Mouse (Mus musculus): ENCODE measurements around the gene Dixdc1. TPM values are rescaled to one million over a fixed set of nuclear protein-coding genes. Genes with fewer than 3 reads are reported as not detected.

Gene Dixdc1
- polyA plus RNA-seq (2015; fragmentation: Nextera tagmentation; extraction: Ambion mirVana): 3.6 and 3.7 TPM in 2 replicates

- ATAC-seq (peak; percentile 100), DNase-seq (peak; percentile 93)
- no peak for TF ChIP-seq EP300 (IDR thresholded peaks at IDR 0.05; ENCODE audit: low read depth)
- no peak for TF ChIP-seq CTCF (IDR thresholded peaks at IDR 0.05; ENCODE audit: low read depth)
- no peaks in the 10 kb centered on the region for H3K9me3 ChIP-seq (ENCODE audit: low read length)
- peaks cover 2% of the 10 kb centered on the region for H3K4me1 ChIP-seq (ENCODE audit: insufficient read depth)
- peak within 1 kb of the TSS; percentile 69 for H3K4me2 ChIP-seq (ENCODE audit: low read depth, low read length)
- H3K36me3 ChIP-seq (replicated peaks; ENCODE audit: insufficient read depth, low read length): no peaks in the 10 kb centered on the region; the same call in 1 of the 2 replicates
- peak within 1 kb of the TSS; percentile 26; the same call in 1 of the 2 replicates for H3K4me3 ChIP-seq (ENCODE audit: low read depth, low read length)
- no peaks in the 10 kb centered on the region for H3K27me3 ChIP-seq (ENCODE audit: insufficient read depth, low read length)
- H3K9ac ChIP-seq (replicated peaks): no peak within 1 kb of the TSS
- H3K27ac ChIP-seq (ENCODE audit: low read depth): peak within 1 kb of the TSS; percentile 8; the same call in 1 of the 2 replicates
- 11% methylated on average over 36 of the region's 36 CpGs for WGBS (ENCODE audit: insufficient replicate concordance)
Measured at GRCm38 (mm10) chr9:50738914-50739870, at the start of gene Dixdc1. Dixdc1 (minus strand) TSS chr9:50739517.

- Histone ChIP-seq H3K9me3 (ENCODE audit: low read length) (no peaks in the 10 kb centered on the region), H3K36me3 (replicated peaks; ENCODE audit: insufficient read depth, low read length) (peaks cover 31% of the 10 kb centered on the region), H3K27ac (ENCODE audit: low read depth) (no peak overlapping the region), H3K9ac (replicated peaks) (no peak overlapping the region), H3K4me2 (ENCODE audit: low read depth, low read length) (no peak overlapping the region), H3K4me3 (ENCODE audit: low read depth, low read length) (no peak overlapping the region), H3K27me3 (ENCODE audit: insufficient read depth, low read length) (no peaks in the 10 kb centered on the region), H3K4me1 (ENCODE audit: insufficient read depth) (no peaks in the 10 kb centered on the region)
- DNase-seq (peak; percentile 49), ATAC-seq (no peak)
- WGBS (ENCODE audit: insufficient replicate concordance): 68% methylated on average over 2 of the region's 2 CpGs
- TF ChIP-seq CTCF (IDR thresholded peaks at IDR 0.05; ENCODE audit: low read depth) (peak; percentile 66), EP300 (IDR thresholded peaks at IDR 0.05; ENCODE audit: low read depth) (no peak)
Measured at GRCm38 (mm10) chr9:50782155-50782554, 42.8 kb upstream of the Dixdc1 start.

- peak overlapping the region; percentile 99 for H3K4me2 ChIP-seq (ENCODE audit: low read depth, low read length)
- peaks cover 17% of the 10 kb centered on the region for H3K36me3 ChIP-seq (replicated peaks; ENCODE audit: insufficient read depth, low read length)
- peaks cover 15% of the 10 kb centered on the region for H3K4me1 ChIP-seq (ENCODE audit: insufficient read depth)
- no peaks in the 10 kb centered on the region for H3K27me3 ChIP-seq (ENCODE audit: insufficient read depth, low read length)
- peak overlapping the region; percentile 87 for H3K4me3 ChIP-seq (ENCODE audit: low read depth, low read length)
- no peak overlapping the region for H3K27ac ChIP-seq (ENCODE audit: low read depth)
- H3K9me3 ChIP-seq (ENCODE audit: low read length): no peaks in the 10 kb centered on the region
- ATAC-seq (no peak), DNase-seq (no peak)
- WGBS (ENCODE audit: insufficient replicate concordance): 56% methylated on average over 11 of the region's 11 CpGs
- TF ChIP-seq EP300 (IDR thresholded peaks at IDR 0.05; ENCODE audit: low read depth) (no peak), CTCF (IDR thresholded peaks at IDR 0.05; ENCODE audit: low read depth) (no peak)
- no peak overlapping the region; the same call in 1 of the 2 replicates for H3K9ac ChIP-seq (replicated peaks)
Measured at GRCm38 (mm10) chr9:50776162-50776760, 36.9 kb upstream of the Dixdc1 start.

- ATAC-seq (peak; percentile 30), DNase-seq (no peak)
- H3K4me1 ChIP-seq (ENCODE audit: insufficient read depth): peaks cover 15% of the 10 kb centered on the region
- peak overlapping the region; percentile 90 for H3K9ac ChIP-seq (replicated peaks)
- no peak for TF ChIP-seq EP300 (IDR thresholded peaks at IDR 0.05; ENCODE audit: low read depth)
- TF ChIP-seq CTCF (IDR thresholded peaks at IDR 0.05; ENCODE audit: low read depth): no peak
- peak overlapping the region; percentile 16 for H3K27ac ChIP-seq (ENCODE audit: low read depth)
- H3K36me3 ChIP-seq (replicated peaks; ENCODE audit: insufficient read depth, low read length): peaks cover 19% of the 10 kb centered on the region
- under 1% methylated on average over 29 of the region's 30 CpGs for WGBS (ENCODE audit: insufficient replicate concordance)
- H3K27me3 ChIP-seq (ENCODE audit: insufficient read depth, low read length): no peaks in the 10 kb centered on the region
- peak overlapping the region; percentile 87 for H3K4me3 ChIP-seq (ENCODE audit: low read depth, low read length)
- no peaks in the 10 kb centered on the region for H3K9me3 ChIP-seq (ENCODE audit: low read length)
- peak overlapping the region; percentile 99 for H3K4me2 ChIP-seq (ENCODE audit: low read depth, low read length)
Measured at GRCm38 (mm10) chr9:50775662-50776126, 36.4 kb upstream of the Dixdc1 start.

DNA sequence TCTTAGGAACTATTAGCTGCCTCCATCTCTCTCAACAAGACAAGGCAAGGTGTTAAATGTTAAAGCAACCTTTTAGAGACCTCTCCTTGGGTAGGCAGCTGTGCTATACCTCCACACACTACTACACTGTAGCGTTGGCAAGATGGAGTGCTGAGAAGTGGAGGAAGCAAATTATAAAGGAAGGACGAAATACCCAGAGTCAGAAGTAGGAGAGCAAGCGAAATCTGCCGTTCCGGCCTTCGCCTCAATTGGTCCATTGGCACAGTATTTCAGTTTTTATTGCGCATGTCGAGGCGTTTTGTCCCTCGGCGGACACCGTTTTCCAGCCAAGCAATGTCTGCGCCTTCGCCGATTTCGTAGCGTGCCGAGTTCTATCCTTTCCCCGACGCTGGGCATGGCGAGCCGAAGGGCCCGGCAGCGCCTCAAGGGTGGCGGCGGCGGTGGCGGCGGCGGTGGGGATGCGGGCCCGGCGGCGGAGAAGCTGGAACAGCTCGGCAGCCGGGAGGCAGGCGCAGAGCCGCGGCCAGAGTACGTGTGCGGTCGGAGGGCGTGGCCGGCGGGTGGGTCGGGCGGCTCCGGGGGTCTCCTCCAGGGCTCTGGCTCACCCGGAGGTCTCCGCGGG is 35.8 kb upstream of the Dixdc1 start, which contains the start of the genes Alg9 and 1110032A03Rik:
Gene Alg9 (plus strand): TSS at position 29 of the 622 bp plus-strand sequence.
Gene 1110032A03Rik (minus strand): TSS at position 530 of the 622 bp plus-strand sequence.
- Histone ChIP-seq H3K27ac (ENCODE audit: low read depth) (peak within 1 kb of the TSS; percentile 16), H3K9ac (replicated peaks) (peak within 1 kb of the TSS; percentile 90), H3K27me3 (ENCODE audit: insufficient read depth, low read length) (no peaks in the 10 kb centered on the region), H3K4me2 (ENCODE audit: low read depth, low read length) (peak within 1 kb of the TSS; percentile 99), H3K36me3 (replicated peaks; ENCODE audit: insufficient read depth, low read length) (peaks cover 18% of the 10 kb centered on the region), H3K9me3 (ENCODE audit: low read length) (no peaks in the 10 kb centered on the region), H3K4me1 (ENCODE audit: insufficient read depth) (peaks cover 15% of the 10 kb centered on the region), H3K4me3 (ENCODE audit: low read depth, low read length) (peak within 1 kb of the TSS; percentile 87)
- no peak for TF ChIP-seq EP300 (IDR thresholded peaks at IDR 0.05; ENCODE audit: low read depth)
- TF ChIP-seq CTCF (IDR thresholded peaks at IDR 0.05; ENCODE audit: low read depth): no peak
- WGBS (ENCODE audit: insufficient replicate concordance): 5% methylated on average over 49 of the region's 51 CpGs
- ATAC-seq (peak; percentile 76), DNase-seq (peak; percentile 89)

All from liver, postnatal 0 days (tissue).